Mouse (Mus musculus) spleen, embryonic (tissue): ENCODE data around the gene Plppr3.

Source experiments
- CTCF ChIA-PET: fragments of 350-600 bp; sonication (Branson Sonifier 250); formaldehyde crosslinking; loops from one replicate; lab custom pipeline; 2022; lab: Charles Lee

Gene Plppr3

DNA sequence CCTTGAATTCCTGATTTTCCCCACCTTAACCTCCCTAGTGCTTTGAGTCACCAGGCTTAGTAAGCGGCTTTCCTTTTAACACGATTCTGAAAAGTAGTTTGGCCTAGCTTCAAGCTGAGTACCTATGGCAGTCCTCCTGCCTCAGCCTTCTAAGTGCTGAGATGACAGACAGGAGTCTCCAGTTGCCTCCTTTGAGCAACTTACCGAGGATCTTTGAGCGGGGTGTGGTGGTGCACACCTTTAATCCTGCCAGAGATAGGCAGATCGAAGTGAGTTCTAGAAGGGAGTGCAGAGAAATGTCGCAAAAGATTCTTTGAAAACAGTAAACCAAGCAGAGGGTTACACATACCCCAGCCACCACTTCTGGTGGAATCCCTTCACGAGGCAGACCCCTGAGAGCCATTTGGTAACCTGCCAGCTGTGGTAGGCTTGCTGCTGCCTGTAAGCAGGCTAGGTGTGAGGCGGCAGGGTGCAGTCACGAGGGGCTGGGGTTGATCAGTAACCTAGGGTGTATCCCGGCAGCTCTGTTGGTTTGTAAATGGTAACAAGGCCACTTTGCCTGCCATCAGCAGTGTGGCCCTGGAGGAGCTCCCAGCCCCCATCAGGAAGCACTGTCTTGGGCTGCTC, 18.8 kb downstream of the Plppr3 start:
- CTCF ChIA-PET, result interaction anchor here (0.7 kb wide), 1 partner anchor 45 kb away, joined by 3 read pairs; no protein-coding TSS in a partner anchor

DNA sequence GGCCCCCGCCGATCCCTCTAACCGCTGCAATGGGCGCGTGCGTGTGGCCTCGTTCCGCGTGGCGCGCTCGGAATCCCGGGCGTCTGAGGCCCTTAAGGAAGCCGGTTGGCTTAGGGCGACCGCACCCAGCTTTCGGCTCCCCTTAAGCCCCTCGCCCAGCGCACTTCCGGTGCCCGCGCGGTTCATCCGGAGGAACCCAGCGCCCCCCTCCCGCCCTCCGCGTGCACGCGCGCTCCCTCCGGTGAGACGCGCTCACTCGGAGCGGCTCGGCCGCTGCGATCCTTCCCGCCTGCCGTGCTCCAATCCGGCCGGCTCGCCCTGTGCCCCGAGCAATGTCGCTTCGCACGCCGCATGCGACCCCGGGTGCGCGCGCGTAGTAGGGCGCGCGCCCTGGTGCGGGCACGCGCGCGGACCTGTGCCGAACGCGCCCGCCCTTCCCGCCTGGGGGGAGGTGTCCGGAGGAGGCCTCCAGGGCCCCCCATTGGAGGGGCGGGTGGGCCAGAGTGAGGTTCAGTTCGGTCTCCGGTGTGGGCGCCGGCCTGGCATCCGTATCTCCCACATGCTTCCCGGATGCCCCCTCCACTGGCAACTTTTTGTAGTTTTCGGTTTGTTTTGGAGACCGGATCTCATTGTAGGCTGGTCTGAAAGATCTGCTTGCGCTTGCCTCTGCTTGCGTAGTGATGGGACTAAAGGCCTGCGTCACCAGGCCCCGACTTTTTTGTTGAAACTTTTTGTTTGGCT, 19.5 kb downstream of the Plppr3 start:
- CTCF ChIA-PET, result no interaction called here

DNA sequence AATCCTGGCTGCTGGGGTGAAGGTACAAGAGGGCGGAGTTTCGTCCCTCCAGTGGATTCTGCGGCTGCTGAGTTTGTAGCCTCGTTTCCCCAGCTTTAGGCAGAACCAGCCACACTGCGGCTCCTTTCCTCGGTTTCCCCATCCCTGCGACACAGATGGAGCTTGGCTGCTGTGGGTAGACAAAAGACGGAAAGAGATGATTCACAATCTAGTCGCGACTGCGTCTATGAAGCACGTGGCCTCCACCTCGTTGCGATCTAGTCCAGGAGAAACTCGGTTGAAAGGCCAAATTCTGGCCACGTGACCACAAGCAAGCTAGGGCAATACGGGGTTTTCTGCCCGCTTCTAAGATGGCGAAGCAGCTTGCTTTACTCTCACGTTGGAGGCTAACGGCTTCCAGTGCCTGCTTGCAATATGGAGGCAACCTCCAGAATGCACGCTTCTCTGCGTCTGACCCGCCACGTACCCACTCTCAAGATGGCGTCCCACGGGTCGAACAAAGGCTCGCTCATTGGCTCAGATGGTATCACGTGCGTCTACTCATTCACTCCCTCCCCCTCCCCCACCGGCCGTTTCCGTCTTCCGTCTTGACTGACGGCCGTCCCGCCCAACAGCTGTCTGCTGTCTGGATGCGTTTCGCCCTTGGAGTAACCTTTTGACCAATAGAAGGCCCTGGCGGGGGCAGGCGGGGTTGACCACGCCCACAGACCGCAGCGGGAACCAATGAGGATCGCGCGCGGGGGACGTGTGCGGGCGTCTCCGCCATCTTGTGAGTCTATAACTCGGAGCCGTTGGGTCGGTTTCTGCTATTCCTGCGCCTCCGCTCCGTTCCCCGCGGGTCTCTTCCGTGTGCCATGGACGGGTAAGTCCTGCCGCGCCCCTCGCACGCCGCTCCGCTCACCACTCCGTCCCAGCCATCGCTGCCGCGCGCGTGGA, 20.3 kb downstream of the Plppr3 start, which contains the start of gene Ptbp1:
Gene Ptbp1, plus strand, starts transcription at position 568 of the 936 bp plus-strand sequence.
- CTCF ChIA-PET, result interaction anchor here (0.5 to 0.6 kb wide), 2 partner anchors 1412 to 1731 kb away, joined by 3 read pairs; no protein-coding TSS in a partner anchor

GRCm38 (mm10) chr10:79853392-79853791, 21.0 kb downstream of the Plppr3 start:
- CTCF ChIA-PET, result interaction anchor here (0.5 kb wide), 1 partner anchor 1732 kb away, joined by 3 read pairs; no protein-coding TSS in a partner anchor

DNA sequence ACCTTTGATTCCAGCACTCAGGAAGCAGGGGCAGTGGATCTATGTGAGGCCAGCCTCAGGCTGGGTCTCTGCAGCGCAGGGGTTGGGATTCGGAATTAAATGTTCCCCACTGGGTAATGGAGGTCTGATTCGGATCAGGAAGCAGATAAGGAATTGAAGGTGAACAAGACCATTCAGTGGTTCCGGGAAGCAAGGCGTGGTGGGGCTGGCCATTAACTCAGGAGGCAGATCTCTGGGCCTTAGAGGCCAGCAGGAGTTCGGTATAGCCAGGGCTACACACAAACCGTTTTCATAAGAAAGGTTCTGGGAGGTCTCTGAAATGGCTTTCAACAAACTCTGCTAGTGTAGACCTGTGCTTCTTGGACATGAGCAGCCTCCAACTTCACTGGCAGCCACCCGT, 21.6 kb downstream of the Plppr3 start:
- CTCF ChIA-PET, result no interaction called here

GRCm38 (mm10) chr10:79852107-79852789, 22.2 kb downstream of the Plppr3 start:
- CTCF ChIA-PET, result interaction anchor here (0.6 kb wide), 2 partner anchors 160 to 579 kb away, joined by 6 to 11 read pairs; no protein-coding TSS in a partner anchor

- CTCF ChIA-PET, result interaction anchor here (0.6 kb wide), 2 partner anchors 159 to 579 kb away, joined by 6 to 11 read pairs; no protein-coding TSS in a partner anchor
Observed at GRCm38 (mm10) chr10:79851653-79852052, 22.8 kb downstream of the Plppr3 start.

GRCm38 (mm10) chr10:79849941-79850628, 24.3 kb downstream of the Plppr3 start:
- CTCF ChIA-PET, result interaction anchor here (0.5 kb wide), 1 partner anchor 81 kb away, joined by 3 read pairs; no protein-coding TSS in a partner anchor

- CTCF ChIA-PET, result interaction anchor here (0.5 to 0.9 kb wide), 2 partner anchors 12 to 134 kb away, joined by 6 to 12 read pairs; no protein-coding TSS in a partner anchor
Observed at GRCm38 (mm10) chr10:79846553-79846952, 27.9 kb downstream of the Plppr3 start.

GRCm38 (mm10) chr10:79843476-79843875, 31.0 kb downstream of the Plppr3 start:
- CTCF ChIA-PET, result no interaction called here

GRCm38 (mm10) chr10:79842322-79842721, 32.1 kb downstream of the Plppr3 start:
- CTCF ChIA-PET, result interaction anchor here (0.6 kb wide), 1 partner anchor 72 kb away, joined by 8 read pairs; no protein-coding TSS in a partner anchor

- CTCF ChIA-PET, result interaction anchor here (0.6 kb wide), 1 partner anchor 79 kb away, joined by 4 read pairs; no protein-coding TSS in a partner anchor
Observed at GRCm38 (mm10) chr10:79840644-79841551, 33.5 kb downstream of the Plppr3 start.

- CTCF ChIA-PET, result no interaction called here
Observed at GRCm38 (mm10) chr10:79840091-79840490, 34.3 kb downstream of the Plppr3 start.

DNA sequence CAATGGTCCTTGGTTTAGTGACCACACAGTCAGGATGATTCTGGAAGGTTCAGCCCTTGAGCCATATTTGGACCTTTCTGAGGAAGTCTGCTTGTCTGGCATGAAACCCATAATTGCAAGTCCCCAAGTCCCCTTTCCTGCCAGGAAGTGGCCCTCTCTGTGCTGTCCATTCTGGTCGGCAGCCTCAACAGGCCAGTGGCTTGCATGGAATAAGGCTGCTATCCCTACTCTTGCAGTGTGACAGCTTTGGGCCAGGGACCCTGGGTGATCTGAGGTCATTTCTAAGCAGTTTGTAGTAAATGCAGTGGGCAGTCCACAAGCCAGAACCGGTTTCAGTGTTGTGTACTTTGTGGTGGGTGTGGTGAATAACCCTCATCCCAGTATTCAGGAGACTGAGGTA, 36.3 kb downstream of the Plppr3 start:
- CTCF ChIA-PET, result no interaction called here

DNA sequence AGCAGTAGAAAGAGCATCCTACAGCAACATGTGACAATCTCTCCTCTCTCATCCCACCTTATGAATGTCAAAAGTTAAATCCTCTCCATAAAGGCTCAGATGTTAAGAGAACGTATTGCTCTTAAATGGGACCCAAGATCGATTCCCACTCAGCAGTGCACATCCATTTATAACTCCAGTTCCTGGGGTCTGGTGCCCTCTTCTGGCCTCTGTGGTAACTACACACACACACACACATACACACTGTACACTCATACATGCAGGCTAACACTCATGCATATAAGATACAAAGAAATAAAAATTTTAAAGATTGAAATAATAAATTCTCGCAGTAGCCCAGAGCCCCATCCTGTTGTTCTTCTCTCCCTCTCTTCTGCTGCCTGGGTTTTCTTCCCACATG, 37.5 kb downstream of the Plppr3 start:
- CTCF ChIA-PET, result no interaction called here

- CTCF ChIA-PET, result interaction anchor here (0.6 to 1.8 kb wide), 8 partner anchors 11 to 99 kb away, joined by 3 to 19 read pairs (median 6); partner anchors contain the start of gene Gm26602
Observed at GRCm38 (mm10) chr10:79834769-79835398, 39.5 kb downstream of the Plppr3 start.

DNA sequence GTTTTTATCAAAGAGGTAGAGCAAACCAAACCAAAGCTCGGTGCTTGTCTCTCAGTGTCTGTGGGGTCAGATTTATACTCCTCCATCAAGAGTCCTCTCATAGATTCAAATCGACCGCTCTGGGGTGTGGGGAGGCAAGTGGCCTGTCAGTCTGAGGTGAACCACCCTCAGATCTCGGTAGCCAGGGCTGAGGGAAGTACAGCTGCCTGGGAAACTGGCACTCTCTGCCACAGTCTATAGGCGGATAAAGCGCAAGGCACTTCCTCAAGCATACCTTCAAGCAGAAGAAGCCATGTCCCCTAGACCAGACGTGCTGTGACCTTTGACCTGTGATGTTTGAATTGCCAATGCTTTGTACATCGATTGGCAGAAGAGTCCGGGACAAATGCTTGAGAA, 41.6 kb downstream of the Plppr3 start:
- CTCF ChIA-PET, result no interaction called here
